Mouse (Mus musculus) MN1 (cell line): ENCODE data around the gene Ms4a2.

Source experiments
- DNase-seq: peaks from one replicate; pipeline ENCODE4 v3.0.0-alpha.2; 2016; ENCODE audit warnings: low spot score

Gene Ms4a2

GRCm38 (mm10) chr19:11623551-11623950 is at the start of gene Ms4a2:
Gene Ms4a2, minus strand, starts transcription at chr19:11623719.
- no peak for DNase-seq

GRCm38 (mm10) chr19:11661562-11661961 is 38.0 kb upstream of the Ms4a2 start:
- DNase-seq, result no peak

GRCm38 (mm10) chr19:11660459-11660858 is 36.9 kb upstream of the Ms4a2 start, which contains the start of gene Oosp2:
Gene Oosp2, minus strand, starts transcription at chr19:11660559.
- DNase-seq, result no peak

- no peak for DNase-seq
These were observed 35.6 kb upstream of the Ms4a2 start for GRCm38 (mm10) chr19:11659142-11659541.

GRCm38 (mm10) chr19:11649564-11649963 is 26.0 kb upstream of the Ms4a2 start:
- no peak for DNase-seq

- DNase-seq, result no peak
These were observed 22.6 kb upstream of the Ms4a2 start for GRCm38 (mm10) chr19:11646166-11646565.

- no peak for DNase-seq
These were observed 17.2 kb upstream of the Ms4a2 start, which contains the start of gene Ms4a3 for GRCm38 (mm10) chr19:11640732-11641131. Gene Ms4a3, minus strand, starts transcription at chr19:11640851.

GRCm38 (mm10) chr19:11639038-11639437 is 15.5 kb upstream of the Ms4a2 start:
- DNase-seq, result no peak

GRCm38 (mm10) chr19:11635572-11635971 is 12.1 kb upstream of the Ms4a2 start:
- DNase-seq, result no peak

GRCm38 (mm10) chr19:11634330-11634729 is 10.8 kb upstream of the Ms4a2 start:
- no peak for DNase-seq

- DNase-seq, result no peak
These were observed 10.2 kb upstream of the Ms4a2 start for GRCm38 (mm10) chr19:11633732-11634131.

- DNase-seq, result no peak
These were observed 1.7 kb upstream of the Ms4a2 start for GRCm38 (mm10) chr19:11625231-11625630.

GRCm38 (mm10) chr19:11624800-11625199 is 1.3 kb upstream of the Ms4a2 start:
- DNase-seq, result no peak

- no peak for DNase-seq
These were observed 5.5 kb downstream of the Ms4a2 start for GRCm38 (mm10) chr19:11617983-11618382.

- DNase-seq, result no peak
These were observed 8.7 kb downstream of the Ms4a2 start for GRCm38 (mm10) chr19:11614805-11615204.

GRCm38 (mm10) chr19:11613776-11614443 is 9.6 kb downstream of the Ms4a2 start:
- DNase-seq, result no peak

- DNase-seq, result no peak
These were observed 10.4 kb downstream of the Ms4a2 start for GRCm38 (mm10) chr19:11613084-11613483.

GRCm38 (mm10) chr19:11612293-11612692 is 11.2 kb downstream of the Ms4a2 start:
- no peak for DNase-seq

GRCm38 (mm10) chr19:11611541-11611945 is 12.0 kb downstream of the Ms4a2 start:
- peak; percentile 6 for DNase-seq

- DNase-seq, result no peak
These were observed 15.3 kb downstream of the Ms4a2 start for GRCm38 (mm10) chr19:11608172-11608571.

GRCm38 (mm10) chr19:11604603-11605002 is 18.9 kb downstream of the Ms4a2 start, which contains the start of gene Ms4a6d:
Gene Ms4a6d, minus strand, starts transcription at chr19:11604849.
- DNase-seq, result no peak

GRCm38 (mm10) chr19:11602026-11602425 is 21.5 kb downstream of the Ms4a2 start:
- DNase-seq, result no peak

GRCm38 (mm10) chr19:11601349-11601748 is 22.2 kb downstream of the Ms4a2 start:
- DNase-seq, result no peak

- no peak for DNase-seq
These were observed 33.5 kb downstream of the Ms4a2 start for GRCm38 (mm10) chr19:11589891-11590449.
